Mouse (Mus musculus) liver, embryonic 14.5 days (tissue): ENCODE results near the gene Rims4.

Experiments used
- CTCF ChIP-seq: IDR thresholded peaks from 2 replicates; pipeline ENCODE4 v1.5.1; 2016; ENCODE audit warnings: antibody characterized with exemption, low read depth, control low read depth
- EP300 ChIP-seq: IDR thresholded peaks from 2 replicates; pipeline ENCODE4 v1.6.1; 2016; ENCODE audit warnings: antibody characterized with exemption, low read depth

DNA sequence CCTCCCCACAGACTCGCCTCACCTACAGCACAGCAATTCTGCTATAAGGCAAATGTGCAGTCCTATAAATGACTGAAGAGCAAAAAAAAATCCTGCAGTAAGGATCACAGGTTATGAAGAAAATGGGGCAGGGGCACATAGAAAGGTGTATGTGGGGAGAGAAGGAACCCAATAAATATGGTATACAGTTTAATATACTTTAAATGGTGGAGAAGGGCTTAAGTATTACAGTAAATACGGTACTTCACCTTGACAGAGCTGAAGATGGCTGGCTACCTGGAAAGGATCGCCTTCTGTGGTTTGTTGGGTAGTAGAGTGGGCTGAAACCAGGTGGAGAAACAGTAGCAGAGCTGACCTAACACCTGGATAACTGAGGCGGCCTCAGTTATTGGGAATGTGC lies 47.2 kb downstream of the Rims4 start:
- TF ChIP-seq EP300 (no peak), CTCF (no peak)
